Mouse (Mus musculus) limb, embryonic 14.5 days (tissue): ENCODE measurements at regions not wholly inside any gene's neighbourhood (a gene's known extent, or its start where the extent isn't known, plus 50 kb on each side); places are given as distances from the start of the nearest gene placed in this dataset.

ENCODE experiments used
- ATAC-seq: fragments of 200-750 bp; cut with Nextera tagmentation; 2 replicates; pipeline ENCODE4 v1.8.0; 2017; ENCODE audit warnings: low read depth, moderate number of reproducible peaks, moderate TSS enrichment; ENCODE audit not compliant: low FRiP score
- DNase-seq: peaks from one replicate; pipeline ENCODE4 v3.0.0-alpha.2; 2015; ENCODE audit warnings: low spot score
- H3K27ac ChIP-seq: fragments of 300-500 bp; sonication (generic); replicated peaks from 2 replicates; pipeline ENCODE4 v1.5.1; 2014; ENCODE audit warnings: low read depth, mild to moderate bottlenecking, low read length, moderate library complexity, mixed read lengths
- H3K27me3 ChIP-seq: fragments of 300-500 bp; sonication (generic); 2 replicates; pipeline ENCODE4 v1.6.1; 2014; ENCODE audit warnings: low read length, mixed read lengths; ENCODE audit not compliant: control insufficient read depth, insufficient read depth
- H3K36me3 ChIP-seq: fragments of 300-500 bp; sonication (generic); 2 replicates; pipeline ENCODE4 v1.6.1; 2014; ENCODE audit warnings: mild to moderate bottlenecking, low read length, moderate library complexity, mixed read lengths; ENCODE audit not compliant: control insufficient read depth, insufficient read depth
- H3K4me1 ChIP-seq: fragments of 300-500 bp; sonication (generic); 2 replicates; pipeline ENCODE4 v1.6.1; 2014; ENCODE audit warnings: antibody characterized with exemption, low read length, mixed read lengths; ENCODE audit not compliant: control insufficient read depth, insufficient read depth
- H3K4me2 ChIP-seq: fragments of 300-500 bp; sonication (generic); replicated peaks from 2 replicates; pipeline ENCODE4 v1.6.1; 2014; ENCODE audit warnings: low read depth, mild to moderate bottlenecking, low read length, moderate library complexity; ENCODE audit not compliant: severe bottlenecking
- H3K4me3 ChIP-seq: fragments of 300-500 bp; sonication (generic); replicated peaks from 2 replicates; pipeline ENCODE4 v1.5.1; 2014; ENCODE audit warnings: low read length
- H3K9ac ChIP-seq: fragments of 300-500 bp; sonication (generic); 2 replicates; pipeline ENCODE4 v1.6.1; 2014; ENCODE audit warnings: mild to moderate bottlenecking, low read depth, low read length, moderate library complexity; ENCODE audit not compliant: severe bottlenecking
- H3K9me3 ChIP-seq: fragments of 300-500 bp; sonication (generic); 2 replicates; pipeline ENCODE4 v1.6.1; 2016; ENCODE audit warnings: low read length; ENCODE audit not compliant: control insufficient read depth
- POLR2A ChIP-seq: fragments of 200-500 bp; IDR thresholded peaks from 2 replicates; pipeline ENCODE4 v1.8.0; 2012; ENCODE audit warnings: inconsistent platforms, mild to moderate bottlenecking, moderate library complexity, borderline replicate concordance; ENCODE audit not compliant: insufficient read depth, insufficient read length; ENCODE audit errors: extremely low read depth
- WGBS: fragments of 180-500 bp; shearing (Covaris S2); extraction: QIAGEN DNeasy Blood & Tissue Kit; methylation state at CpG from one replicate; pipeline ENCODE4 v1.1.7; 2014; 5-methylcytosine and 5-hydroxymethylcytosine counted together

GRCm38 (mm10) chrX:13348415-13348814, 67.6 kb downstream of the Ddx3x start:
- Histone ChIP-seq H3K9ac (no peak overlapping the region), H3K4me3 (no peak overlapping the region), H3K9me3 (no peaks in the 10 kb centered on the region), H3K27me3 (no peaks in the 10 kb centered on the region), H3K27ac (no peak overlapping the region), H3K36me3 (no peaks in the 10 kb centered on the region), H3K4me2 (no peak overlapping the region), H3K4me1 (peaks cover 6% of the 10 kb centered on the region)
- no peak for TF ChIP-seq POLR2A
- no peak for ATAC-seq
- DNase-seq: no peak
- WGBS: 80% methylated on average over 1 of the region's 1 CpGs

DNA sequence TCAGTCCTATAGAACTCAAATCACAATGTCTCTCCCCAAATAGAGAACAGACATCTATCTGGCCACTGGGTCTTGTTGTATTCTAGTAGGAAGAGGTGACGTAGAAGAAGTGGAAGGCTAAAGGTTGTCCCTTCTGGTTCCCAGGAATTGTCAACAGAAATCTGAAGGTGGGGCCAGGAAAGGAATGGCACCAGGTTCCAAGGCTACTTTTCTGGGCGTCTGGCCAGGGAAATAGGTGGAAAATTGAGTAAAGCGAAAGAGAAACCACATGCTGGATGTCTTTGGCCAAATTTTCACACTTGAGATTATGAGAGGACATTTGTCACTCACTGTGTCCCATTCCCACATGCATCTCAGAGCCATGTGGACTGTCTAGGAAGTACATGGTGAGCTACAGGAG, 69.7 kb downstream of the Ddx3x start:
- DNase-seq (no peak), ATAC-seq (no peak)
- Histone ChIP-seq H3K4me3 (no peak overlapping the region), H3K36me3 (no peaks in the 10 kb centered on the region), H3K4me2 (no peak overlapping the region), H3K9ac (no peak overlapping the region), H3K27ac (no peak overlapping the region), H3K4me1 (no peaks in the 10 kb centered on the region; the same call in 1 of the 2 replicates), H3K27me3 (no peaks in the 10 kb centered on the region), H3K9me3 (no peaks in the 10 kb centered on the region)
- WGBS: 79% methylated on average over 3 of the region's 3 CpGs
- TF ChIP-seq POLR2A: no peak

DNA sequence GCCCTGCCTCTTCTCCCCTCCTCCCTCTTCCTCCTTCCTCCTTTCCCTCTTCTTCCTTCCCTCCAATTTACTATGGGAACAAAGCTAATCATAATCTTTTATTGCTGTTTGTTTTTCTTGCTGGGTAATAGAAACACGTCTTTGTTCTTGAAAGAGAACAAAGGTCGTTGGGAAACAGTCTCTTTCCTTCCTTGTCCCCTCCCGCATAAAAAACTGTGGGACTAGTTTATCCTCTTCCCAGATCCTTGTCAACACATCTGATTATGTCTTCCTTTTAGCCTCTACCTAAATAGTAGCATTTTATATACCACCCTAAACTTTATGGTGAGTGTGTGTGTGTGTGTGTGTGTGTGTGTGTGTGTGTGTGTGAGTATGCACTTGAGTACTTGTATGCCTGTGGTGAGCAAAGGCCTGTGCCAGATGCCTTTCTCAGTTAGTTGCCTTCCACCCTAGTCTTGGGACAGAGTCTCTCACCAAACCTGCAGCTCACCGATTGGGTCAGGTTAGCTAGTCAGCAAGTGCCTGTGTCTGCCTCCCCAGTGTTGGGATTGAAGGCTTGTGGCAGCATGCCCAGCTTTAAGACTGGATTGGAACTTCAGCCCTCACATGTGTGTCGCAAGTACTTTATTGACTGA, 76.5 kb downstream of the Ddx3x start:
- no peaks in the 10 kb centered on the region for H3K9me3 ChIP-seq
- TF ChIP-seq POLR2A: no peak
- WGBS: 62% methylated on average over 5 of the region's 5 CpGs
- ATAC-seq (no peak), DNase-seq (no peak)
- H3K36me3 ChIP-seq: no peaks in the 10 kb centered on the region
- H3K27ac ChIP-seq: no peak overlapping the region
- H3K9ac ChIP-seq: no peak overlapping the region
- H3K27me3 ChIP-seq: no peaks in the 10 kb centered on the region
- H3K4me2 ChIP-seq: no peak overlapping the region
- H3K4me3 ChIP-seq: no peak overlapping the region
- no peaks in the 10 kb centered on the region for H3K4me1 ChIP-seq

DNA sequence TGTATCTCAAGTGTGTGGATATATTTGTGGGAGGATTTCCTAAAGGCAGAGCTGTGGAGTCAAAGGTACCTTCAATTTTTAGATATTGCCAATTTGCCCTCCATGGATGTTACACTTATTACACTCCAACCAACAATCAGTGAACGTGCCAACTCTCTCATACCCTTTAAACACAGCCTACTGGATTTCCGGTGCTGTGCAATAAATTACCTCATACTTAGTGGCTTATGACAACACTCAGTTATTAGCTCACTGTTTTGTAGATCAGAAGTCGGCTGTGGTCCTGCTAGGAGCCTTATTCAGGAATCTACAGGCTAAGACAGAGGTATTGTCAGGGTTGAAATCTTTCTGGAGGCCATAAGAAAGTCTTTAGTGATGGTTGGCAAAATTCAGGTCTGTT, 77.2 kb downstream of the Ddx3x start:
- H3K9me3 ChIP-seq: no peaks in the 10 kb centered on the region
- no peak overlapping the region for H3K9ac ChIP-seq
- DNase-seq (no peak), ATAC-seq (no peak)
- no peaks in the 10 kb centered on the region for H3K36me3 ChIP-seq
- H3K4me2 ChIP-seq: no peak overlapping the region
- no peaks in the 10 kb centered on the region for H3K27me3 ChIP-seq
- no peak for TF ChIP-seq POLR2A
- WGBS: 65% methylated on average over 3 of the region's 3 CpGs
- H3K27ac ChIP-seq: no peak overlapping the region
- no peaks in the 10 kb centered on the region for H3K4me1 ChIP-seq
- H3K4me3 ChIP-seq: no peak overlapping the region

- Histone ChIP-seq H3K36me3 (no peaks in the 10 kb centered on the region), H3K4me2 (no peak overlapping the region), H3K9ac (no peak overlapping the region), H3K4me3 (no peak overlapping the region), H3K27me3 (no peaks in the 10 kb centered on the region), H3K4me1 (no peaks in the 10 kb centered on the region), H3K9me3 (no peaks in the 10 kb centered on the region), H3K27ac (no peak overlapping the region)
- no peak for ATAC-seq
- no peak for DNase-seq
- 86% methylated on average over 5 of the region's 5 CpGs for WGBS
- no peak for TF ChIP-seq POLR2A
Measured at GRCm38 (mm10) chrX:13360436-13360835, 79.7 kb downstream of the Ddx3x start.

DNA sequence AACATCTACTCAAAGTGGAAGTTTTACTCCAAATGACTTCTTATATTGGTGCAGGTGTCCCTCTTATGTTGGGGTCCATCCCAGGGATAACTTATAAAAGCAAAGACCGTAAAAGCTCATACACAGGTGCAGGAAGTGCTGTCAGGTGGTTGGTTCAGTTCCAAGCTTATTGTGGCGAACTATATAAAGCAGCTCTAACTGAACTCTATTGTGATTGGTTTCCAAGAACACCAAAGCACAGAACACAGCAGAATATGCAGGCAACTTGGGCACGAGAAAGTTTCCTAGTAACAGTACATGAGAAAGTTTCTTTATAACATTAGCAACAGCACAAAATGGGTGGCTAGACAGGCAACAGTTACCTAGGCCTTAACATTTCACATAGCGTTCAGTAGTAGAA, 89.5 kb downstream of the Ddx3x start:
- Histone ChIP-seq H3K36me3 (no peaks in the 10 kb centered on the region), H3K9me3 (no peaks in the 10 kb centered on the region), H3K4me2 (no peak overlapping the region), H3K9ac (no peak overlapping the region), H3K4me1 (no peaks in the 10 kb centered on the region), H3K27ac (no peak overlapping the region), H3K4me3 (no peak overlapping the region), H3K27me3 (no peaks in the 10 kb centered on the region)
- no peak for ATAC-seq
- no peak for TF ChIP-seq POLR2A
- no peak for DNase-seq
- 75% methylated on average over 4 of the region's 4 CpGs for WGBS
